Mouse (Mus musculus) megakaryocyte, embryonic 14.5 days (primary cell): ENCODE results near the gene Zfp326.

ENCODE experiments used
- FLI1 ChIP-seq: IDR thresholded peaks from 2 replicates; pipeline ENCODE4 v1.6.1; 2012; ENCODE audit warnings: low read length, inconsistent platforms, mixed read lengths
- GATA1 ChIP-seq: IDR thresholded peaks from 3 replicates; pipeline ENCODE4 v1.6.1; 2012; ENCODE audit warnings: mixed read lengths, low read length, inconsistent platforms, borderline replicate concordance

DNA sequence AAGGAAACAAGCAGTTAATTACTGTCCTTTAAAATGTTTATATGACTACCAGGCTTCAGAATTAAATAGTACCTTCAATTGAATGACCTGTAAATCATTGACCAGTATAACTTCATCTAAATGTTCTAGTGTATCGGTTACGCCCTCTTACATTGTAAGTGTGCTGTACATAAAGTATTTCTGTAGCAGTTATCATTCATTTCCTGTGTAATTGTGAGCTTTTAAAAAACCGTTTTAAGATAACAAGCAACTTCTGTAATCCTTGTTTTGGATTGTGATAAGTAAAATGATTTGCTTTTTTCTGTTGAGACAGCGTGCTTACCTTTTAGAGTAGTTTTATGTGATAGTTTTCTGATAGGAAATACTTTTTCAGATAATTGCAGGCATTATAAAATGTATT, 11.0 kb downstream of the Zfp326 start:
- TF ChIP-seq GATA1 (no peak), FLI1 (no peak)
